Mouse (Mus musculus): ENCODE results near the gene Uba52. TPM values are rescaled to one million over a fixed set of nuclear protein-coding genes. Genes with fewer than 3 reads are reported as not detected.

Gene Uba52
- total and polyA plus RNA-seq, 3 experiments: 1,322 to 4,646 (median 3,572) TPM

DNA sequence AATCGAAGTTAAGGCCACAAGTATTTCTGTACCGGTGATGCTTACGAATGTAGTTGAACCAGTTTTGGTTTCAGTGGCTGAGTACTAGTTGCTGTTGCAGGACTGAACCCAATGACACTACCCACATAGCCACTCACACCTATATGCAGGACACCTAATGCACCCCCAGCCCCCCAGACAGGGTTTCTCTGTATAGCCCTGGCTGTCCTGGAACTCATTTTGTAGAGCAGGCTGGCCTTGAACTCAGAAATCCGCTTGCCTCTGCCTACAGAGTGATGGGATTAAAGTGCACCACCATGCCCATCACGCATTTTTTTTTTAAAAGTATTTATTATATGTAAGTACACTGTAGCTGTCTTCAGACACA is 3.6 kb downstream of the Uba52 start:
- TF ChIP-seq TAL1 (conservative IDR thresholded peaks at IDR 0.05; ENCODE audit: low read depth, low read length) (no peak), POLR2AphosphoS5 (IDR thresholded peaks at IDR 0.05; ENCODE audit: insufficient replicate concordance, low read depth, low read length) (peak; percentile 81; the same call in 1 of the 2 replicates)
- DNase-seq (ENCODE audit: low spot score): no peak

GRCm38 (mm10) chr8:70506328-70507026 is 4.1 kb downstream of the Uba52 start, which contains the start of gene Rex1bd:
Rex1bd (minus strand) TSS chr8:70506752.
- H3K27me3 ChIP-seq (ENCODE audit: insufficient read depth, low read length): no peaks in the 10 kb centered on the region
- no peaks in the 10 kb centered on the region for H3K9me3 ChIP-seq (replicated peaks)
- peaks cover 61% of the 10 kb centered on the region for H3K4me1 ChIP-seq (ENCODE audit: insufficient read depth, low read depth, low read length)
- H3K4me3 ChIP-seq (ENCODE audit: low read depth, low read length): peak within 1 kb of the TSS; percentile 81
- TF ChIP-seq POLR2AphosphoS5 (IDR thresholded peaks at IDR 0.05; ENCODE audit: insufficient replicate concordance, low read depth, low read length): no peak; the same call in 1 of the 2 replicates
- TF ChIP-seq CTCF (IDR thresholded peaks at IDR 0.05; ENCODE audit: low read depth, low read length): peak; percentile 74
- peak; percentile 72 for ATAC-seq (ENCODE audit: extremely low read depth, insufficient number of reproducible peaks, low FRiP score, poor library complexity, severe bottlenecking)
- DNase-seq (ENCODE audit: low spot score): peak; percentile 95
- peaks cover 65% of the 10 kb centered on the region for H3K36me3 ChIP-seq (replicated peaks)

More for the DNA sequence above, 3.6 kb downstream of the Uba52 start:
- no peak for ATAC-seq (ENCODE audit: extremely low read depth, insufficient number of reproducible peaks, low FRiP score, poor library complexity, severe bottlenecking)
- H3K27me3 ChIP-seq (ENCODE audit: insufficient read depth, low read length): no peaks in the 10 kb centered on the region
- H3K36me3 ChIP-seq (replicated peaks): peaks cover 70% of the 10 kb centered on the region
- no peaks in the 10 kb centered on the region for H3K9me3 ChIP-seq (replicated peaks)
- H3K4me3 ChIP-seq (ENCODE audit: low read depth, low read length): peak overlapping the region; percentile 81; the same call in 1 of the 2 replicates
- peaks cover 66% of the 10 kb centered on the region for H3K4me1 ChIP-seq (ENCODE audit: insufficient read depth, low read depth, low read length)

- TF ChIP-seq POLR2AphosphoS5 (IDR thresholded peaks at IDR 0.05; ENCODE audit: insufficient replicate concordance, low read depth, low read length) (peak; percentile 88; the same call in 1 of the 2 replicates), TAL1 (conservative IDR thresholded peaks at IDR 0.05; ENCODE audit: low read depth, low read length) (no peak)
- peaks cover 62% of the 10 kb centered on the region for H3K4me1 ChIP-seq (ENCODE audit: insufficient read depth, low read depth, low read length)
- 0 out of 2 replicates have a peak, but pooled peaks have one; percentile 9 for ATAC-seq (ENCODE audit: extremely low read depth, insufficient number of reproducible peaks, low FRiP score, poor library complexity, severe bottlenecking)
- peak overlapping the region; percentile 81 for H3K4me3 ChIP-seq (ENCODE audit: low read depth, low read length)
- H3K36me3 ChIP-seq (replicated peaks): peaks cover 65% of the 10 kb centered on the region
- H3K27me3 ChIP-seq (ENCODE audit: insufficient read depth, low read length): peaks cover 4% of the 10 kb centered on the region; the same call in 1 of the 2 replicates
- DNase-seq (ENCODE audit: low spot score): no peak
- H3K9me3 ChIP-seq (replicated peaks): no peaks in the 10 kb centered on the region
Observed at GRCm38 (mm10) chr8:70505698-70506327, 4.8 kb downstream of the Uba52 start.

GRCm38 (mm10) chr8:70504851-70505250 is 5.8 kb downstream of the Uba52 start:
- peaks cover 71% of the 10 kb centered on the region for H3K4me1 ChIP-seq (ENCODE audit: insufficient read depth, low read depth, low read length)
- DNase-seq (ENCODE audit: low spot score) (peak; percentile 63), ATAC-seq (ENCODE audit: extremely low read depth, insufficient number of reproducible peaks, low FRiP score, poor library complexity, severe bottlenecking) (no peak)
- TF ChIP-seq CTCF (IDR thresholded peaks at IDR 0.05; ENCODE audit: low read depth, low read length) (peak; percentile 85), GATA1 (IDR thresholded peaks at IDR 0.05; ENCODE audit: borderline replicate concordance, low read length) (no peak)
- H3K4me3 ChIP-seq (ENCODE audit: low read depth, low read length): no peak overlapping the region
- no peaks in the 10 kb centered on the region for H3K9me3 ChIP-seq (replicated peaks)
- H3K36me3 ChIP-seq (replicated peaks): peaks cover 65% of the 10 kb centered on the region
- H3K27me3 ChIP-seq (ENCODE audit: insufficient read depth, low read length): peaks cover 5% of the 10 kb centered on the region

DNA sequence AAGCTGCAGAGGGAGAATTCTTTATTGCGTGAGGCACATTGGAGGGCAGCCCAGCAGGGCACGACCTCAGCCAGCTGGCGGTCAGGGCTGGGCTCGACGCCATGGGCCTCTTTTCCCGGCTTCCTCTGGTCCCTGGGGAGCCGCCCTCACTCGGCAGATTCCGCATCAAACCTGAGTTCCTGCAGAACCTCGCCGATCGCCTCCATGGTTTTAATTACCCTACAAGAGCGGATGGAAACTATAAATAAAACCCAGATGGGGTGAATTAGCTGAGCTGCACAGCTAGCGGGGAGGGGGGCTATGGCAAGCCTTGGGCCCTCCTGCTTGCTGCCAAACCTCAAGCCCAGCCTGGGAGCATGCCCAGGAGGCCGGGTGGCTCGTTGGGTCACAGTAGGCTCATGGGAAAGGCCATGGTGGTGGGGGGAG is 6.3 kb downstream of the Uba52 start:
- H3K27me3 ChIP-seq (ENCODE audit: insufficient read depth, low read length): peaks cover 11% of the 10 kb centered on the region
- H3K4me3 ChIP-seq (ENCODE audit: low read depth, low read length): no peak overlapping the region
- no peak for TF ChIP-seq POLR2AphosphoS5 (IDR thresholded peaks at IDR 0.05; ENCODE audit: insufficient replicate concordance, low read depth, low read length)
- no peak for TF ChIP-seq CTCF (IDR thresholded peaks at IDR 0.05; ENCODE audit: low read depth, low read length)
- TF ChIP-seq GATA2 (IDR thresholded peaks at IDR 0.05; ENCODE audit: borderline replicate concordance, low read depth, low read length): no peak
- TF ChIP-seq GATA1 (IDR thresholded peaks at IDR 0.05; ENCODE audit: borderline replicate concordance, low read length): no peak
- TF ChIP-seq TAL1 (conservative IDR thresholded peaks at IDR 0.05; ENCODE audit: low read depth, low read length): no peak
- DNase-seq (ENCODE audit: low spot score) (no peak), ATAC-seq (ENCODE audit: extremely low read depth, insufficient number of reproducible peaks, low FRiP score, poor library complexity, severe bottlenecking) (no peak)
- peaks cover 77% of the 10 kb centered on the region for H3K4me1 ChIP-seq (ENCODE audit: insufficient read depth, low read depth, low read length)
- H3K36me3 ChIP-seq (replicated peaks): peaks cover 61% of the 10 kb centered on the region
- no peaks in the 10 kb centered on the region for H3K9me3 ChIP-seq (replicated peaks)

DNA sequence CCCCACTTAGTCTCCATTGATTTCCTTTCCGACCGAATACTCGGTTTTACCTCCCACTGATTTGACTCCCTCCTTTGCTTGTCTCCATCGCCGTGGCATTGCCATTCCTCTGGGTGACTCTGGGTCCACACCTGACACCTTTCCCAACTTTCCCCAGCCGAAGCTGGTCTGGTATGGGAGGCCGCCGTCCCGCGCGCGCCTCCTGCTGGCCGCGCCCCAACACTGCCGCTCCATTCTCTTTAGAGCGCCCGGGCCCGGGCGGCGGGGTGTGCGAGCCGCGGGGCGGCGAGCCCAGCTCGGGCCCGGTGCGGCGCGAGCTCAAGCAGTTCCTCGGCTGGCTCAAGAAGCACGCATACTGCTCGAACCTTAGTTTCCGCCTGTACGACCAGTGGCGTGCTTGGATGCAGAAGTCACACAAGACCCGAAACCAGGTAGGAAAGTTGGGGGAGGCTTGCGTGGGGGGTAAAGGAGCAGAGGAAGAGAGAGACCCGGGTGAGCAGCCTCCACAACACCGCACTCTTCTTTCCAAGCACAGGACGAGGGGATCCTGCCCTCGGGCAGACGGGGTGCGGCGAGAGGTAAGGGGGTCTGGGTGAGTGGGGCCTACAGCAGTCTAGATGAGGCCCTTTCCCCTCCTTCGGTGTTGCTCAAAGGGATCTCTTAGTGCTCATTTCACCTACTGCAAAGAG is 7.4 kb downstream of the Uba52 start:
- peaks cover 22% of the 10 kb centered on the region for H3K27me3 ChIP-seq (ENCODE audit: insufficient read depth, low read length)

More for the DNA sequence above, 7.4 kb downstream of the Uba52 start:
- no peak overlapping the region; the same call in 1 of the 2 replicates for H3K4me3 ChIP-seq (ENCODE audit: low read depth, low read length)
- H3K4me1 ChIP-seq (ENCODE audit: insufficient read depth, low read depth, low read length): peaks cover 75% of the 10 kb centered on the region
- H3K36me3 ChIP-seq (replicated peaks): peaks cover 50% of the 10 kb centered on the region
- DNase-seq (ENCODE audit: low spot score) (peak; percentile 81), ATAC-seq (ENCODE audit: extremely low read depth, insufficient number of reproducible peaks, low FRiP score, poor library complexity, severe bottlenecking) (no peak)
- no peak for TF ChIP-seq POLR2AphosphoS5 (IDR thresholded peaks at IDR 0.05; ENCODE audit: insufficient replicate concordance, low read depth, low read length)
- no peak for TF ChIP-seq GATA2 (IDR thresholded peaks at IDR 0.05; ENCODE audit: borderline replicate concordance, low read depth, low read length)
- peak; percentile 89 for TF ChIP-seq CTCF (IDR thresholded peaks at IDR 0.05; ENCODE audit: low read depth, low read length)
- TF ChIP-seq GATA1 (IDR thresholded peaks at IDR 0.05; ENCODE audit: borderline replicate concordance, low read length): no peak
- no peaks in the 10 kb centered on the region for H3K9me3 ChIP-seq (replicated peaks)
